Mouse (Mus musculus): ENCODE results near the gene Fut2. TPM values are rescaled to one million over a fixed set of nuclear protein-coding genes. Genes with fewer than 3 reads are reported as not detected.

Gene Fut2
- total and polyA plus RNA-seq, 3 experiments, result not detected

DNA sequence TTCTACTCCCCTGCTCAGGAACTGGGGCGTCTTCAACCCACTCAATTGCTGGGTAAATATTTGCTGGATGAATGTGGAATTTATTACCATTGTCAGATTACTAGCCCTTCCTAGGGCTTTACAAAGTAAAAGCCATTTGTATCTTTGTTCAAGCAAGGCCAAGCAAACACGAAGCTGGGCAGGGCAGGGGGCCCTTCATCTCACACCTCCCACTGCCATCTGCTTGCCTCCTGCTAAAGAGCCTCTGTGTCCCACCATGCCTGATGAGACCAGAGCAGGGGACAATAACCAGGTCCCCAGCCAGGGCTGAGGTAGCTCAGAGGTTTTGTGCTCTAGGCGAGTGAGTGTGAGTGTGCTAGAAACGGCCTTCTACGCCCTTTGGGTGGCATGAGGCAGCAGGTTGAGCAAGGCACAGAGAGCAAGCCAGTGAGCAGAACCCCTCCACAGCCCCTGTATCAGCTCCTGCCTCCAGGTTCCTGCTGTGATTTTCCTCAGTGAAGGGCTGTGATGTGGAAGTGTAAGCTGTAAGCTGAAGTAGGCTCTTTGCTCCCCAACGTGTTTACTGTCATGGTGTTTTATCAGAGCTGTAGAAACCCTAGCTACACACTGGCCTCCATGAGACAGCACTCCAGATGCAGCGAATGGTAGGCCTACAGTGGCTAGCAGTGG is 11.6 kb upstream of the Fut2 start:
- Histone ChIP-seq H3K27me3 (replicated peaks) (no peaks in the 10 kb centered on the region), H3K4me3 (replicated peaks in 1 of 3; ENCODE audit: low read depth in 2 of 3, low read length in 2 of 3, poor library complexity in 1 of 3) (no peak overlapping the region), H3K4me1 (ENCODE audit: control insufficient read depth in 1 of 2, insufficient read depth in 2 of 2) (peaks cover 25 to 43% of the 10 kb centered on the region in 2 experiments), H3K79me2 (replicated peaks; ENCODE audit: control insufficient read depth, extremely low read depth, insufficient read depth, poor library complexity, severe bottlenecking) (no peaks in the 10 kb centered on the region), H3K4me2 (ENCODE audit: insufficient read depth, low read depth, poor library complexity, severe bottlenecking) (no peak overlapping the region), H3K27ac (ENCODE audit: insufficient read depth, low read depth) (no peak overlapping the region), H3K9ac (ENCODE audit: insufficient read depth, low read depth) (no peak overlapping the region), H3K9me3 (replicated peaks; ENCODE audit: low read length) (no peaks in the 10 kb centered on the region), H3K36me3 (replicated peaks in 1 of 2; ENCODE audit: control insufficient read depth in 1 of 2, insufficient read depth in 1 of 2, low read length in 1 of 2) (no peaks in the 10 kb centered on the region)
- in situ Hi-C loops (cut with MboI; ENCODE audit: low pct_ligation_motif_present, low pct_unique_long_range_greater_than_20kb, low sequenced_read_pairs) (no loop called here), dilution Hi-C loops (cut with MboI; ENCODE audit: extremely low pct_ligation_motif_present, extremely low pct_unique_long_range_greater_than_20kb, low sequenced_read_pairs) (no loop called here)
- no peak for DNase-seq (ENCODE audit: extremely low read depth)
- TF ChIP-seq RAD21 (IDR thresholded peaks at IDR 0.05; ENCODE audit: low read depth, low read length) (no peak), USF1 (IDR thresholded peaks at IDR 0.05; ENCODE audit: low read depth, low read length) (no peak), MYC (IDR thresholded peaks at IDR 0.05; ENCODE audit: low read depth, low read length) (no peak), MAFK (IDR thresholded peaks at IDR 0.05; ENCODE audit: insufficient replicate concordance, low read length) (no peak), NRF1 (IDR thresholded peaks at IDR 0.05; ENCODE audit: low read depth, low read length) (no peak), MEF2A (IDR thresholded peaks at IDR 0.05; ENCODE audit: borderline replicate concordance, low read depth, low read length) (no peak), CTCF (conservative IDR thresholded peaks at IDR 0.05 in 1 of 2, IDR thresholded peaks at IDR 0.05 in 1 of 2; ENCODE audit: low read depth in 2 of 2, low read length in 2 of 2) (no peak), IRF4 (IDR thresholded peaks at IDR 0.05; ENCODE audit: low read depth, low read length) (no peak), TCF12 (IDR thresholded peaks at IDR 0.05; ENCODE audit: low read depth, low read length) (no peak), ELF1 (IDR thresholded peaks at IDR 0.05; ENCODE audit: low read depth, low read length) (no peak), JUN (IDR thresholded peaks at IDR 0.05; ENCODE audit: insufficient read depth, low read depth, low read length) (no peak), RCOR1 (conservative IDR thresholded peaks at IDR 0.05; ENCODE audit: low read depth, low read length) (no peak), HCFC1 (IDR thresholded peaks at IDR 0.05; ENCODE audit: low read depth, low read length) (no peak), ZKSCAN1 (IDR thresholded peaks at IDR 0.05; ENCODE audit: borderline replicate concordance, low read depth, low read length) (no peak)

DNA sequence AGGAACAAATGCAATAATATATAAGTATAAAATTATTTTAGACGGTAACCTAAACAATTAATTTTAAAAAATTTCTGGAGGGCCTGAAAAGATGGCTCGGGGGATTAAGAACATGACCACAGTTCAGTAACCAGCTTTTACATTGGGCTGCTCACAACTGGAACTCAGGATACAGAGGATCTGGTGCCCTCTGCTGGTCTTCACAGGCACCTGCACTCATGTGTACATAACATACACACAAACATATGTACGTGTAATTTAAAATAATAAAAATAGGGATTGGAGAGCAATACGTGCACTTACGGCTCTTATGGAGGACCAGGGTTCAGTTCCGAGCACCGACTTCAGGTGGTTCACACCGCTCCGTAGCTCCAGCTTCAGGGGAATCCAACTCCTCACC is 2.7 kb upstream of the Fut2 start:
- Histone ChIP-seq H3K4me3 (replicated peaks in 1 of 3; ENCODE audit: low read depth in 2 of 3, low read length in 2 of 3, poor library complexity in 1 of 3) (no peak overlapping the region), H3K79me2 (replicated peaks; ENCODE audit: control insufficient read depth, extremely low read depth, insufficient read depth, poor library complexity, severe bottlenecking) (no peaks in the 10 kb centered on the region), H3K4me2 (ENCODE audit: insufficient read depth, low read depth, poor library complexity, severe bottlenecking) (no peak overlapping the region), H3K27ac (ENCODE audit: insufficient read depth, low read depth) (no peak overlapping the region), H3K9ac (ENCODE audit: insufficient read depth, low read depth) (no peak overlapping the region), H3K4me1 (ENCODE audit: control insufficient read depth in 1 of 2, insufficient read depth in 2 of 2) (peaks cover 0 to 7% of the 10 kb centered on the region in 2 experiments; a peak in 1 of 4 replicates), H3K27me3 (replicated peaks) (peaks cover 1% of the 10 kb centered on the region), H3K36me3 (replicated peaks in 1 of 2; ENCODE audit: control insufficient read depth in 1 of 2, insufficient read depth in 1 of 2, low read length in 1 of 2) (no peaks in the 10 kb centered on the region), H3K9me3 (replicated peaks; ENCODE audit: low read length) (peaks cover 12% of the 10 kb centered on the region)
- no peak for DNase-seq (ENCODE audit: extremely low read depth)
- TF ChIP-seq IRF4 (IDR thresholded peaks at IDR 0.05; ENCODE audit: low read depth, low read length), result no peak
- peak; percentile 30 for TF ChIP-seq RAD21 (IDR thresholded peaks at IDR 0.05; ENCODE audit: low read depth, low read length)
- peak; percentile 14; the same call in 1 of the 2 replicates for TF ChIP-seq SMC3 (IDR thresholded peaks at IDR 0.05; ENCODE audit: low read depth, low read length)
- TF ChIP-seq CTCF (conservative IDR thresholded peaks at IDR 0.05 in 1 of 2, IDR thresholded peaks at IDR 0.05 in 1 of 2; ENCODE audit: low read depth in 2 of 2, low read length in 2 of 2), result peak; percentile 9 to 47; a peak in 2 of 4 replicates
- dilution Hi-C loops (cut with MboI; ENCODE audit: extremely low pct_ligation_motif_present, extremely low pct_unique_long_range_greater_than_20kb, low sequenced_read_pairs) (no loop called here), in situ Hi-C loops (cut with MboI; ENCODE audit: low pct_ligation_motif_present, low pct_unique_long_range_greater_than_20kb, low sequenced_read_pairs) (no loop called here)
